Mouse (Mus musculus): Measurements from ENCODE around the gene Clcn1. TPM values are rescaled to one million over a fixed set of nuclear protein-coding genes. Genes with fewer than 3 reads are reported as not detected.

The Clcn1 gene
- polyA plus RNA-seq, 1 experiment from 2014 or later: 1.6 TPM

DNA sequence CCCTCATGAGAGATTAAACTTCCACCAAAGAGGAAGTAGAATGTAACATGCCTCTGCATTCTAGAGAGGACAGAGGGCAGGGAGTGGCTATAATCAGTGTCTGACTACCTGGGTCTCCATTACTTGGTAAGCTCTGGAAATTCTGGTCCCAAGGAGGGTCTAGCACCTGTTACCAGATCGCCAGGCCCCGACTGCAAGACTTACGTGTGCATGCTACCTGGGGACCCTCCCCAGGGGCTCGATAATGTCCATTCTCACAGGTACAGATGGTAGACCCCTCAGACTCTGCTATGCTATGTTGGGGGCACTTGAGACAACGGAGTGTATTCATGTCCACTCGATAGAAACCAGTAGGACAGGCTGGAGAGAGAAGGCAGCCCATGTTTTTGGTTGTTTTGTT is 78.7 kb downstream of the Clcn1 start:
- no peak for DNase-seq (ENCODE audit: low spot score, missing footprints)
- H3K36me3 ChIP-seq (ENCODE audit: control insufficient read depth, insufficient read depth, low read length): no peaks in the 10 kb centered on the region
- H3K27me3 ChIP-seq (ENCODE audit: control insufficient read depth, insufficient read depth, low read length): no peaks in the 10 kb centered on the region
- H3K4me2 ChIP-seq: no peak overlapping the region
- H3K4me3 ChIP-seq (ENCODE audit: low read depth, low read length): no peak overlapping the region
- H3K9me3 ChIP-seq (ENCODE audit: control insufficient read depth, low read length): no peaks in the 10 kb centered on the region
- peaks cover 6% of the 10 kb centered on the region; the same call in 1 of the 2 replicates for H3K4me1 ChIP-seq (ENCODE audit: control insufficient read depth, insufficient read depth, low read length)
- no peak overlapping the region for H3K9ac ChIP-seq (ENCODE audit: low read length)
- no peak for ATAC-seq (ENCODE audit: low FRiP score)
- WGBS: 91% methylated on average over 6 of the region's 6 CpGs
- H3K27ac ChIP-seq (ENCODE audit: low read depth, low read length): no peak overlapping the region

Other genes with a start within 250 kb of the Clcn1 start
- gene Sva, start 248.3 kb upstream of the Clcn1 start, polyA plus RNA-seq (2014; fragmentation: Nextera tagmentation; extraction: Ambion mirVana): not detected in 2 replicates
- not detected in 2 replicates for gene Tas2r139, start 145.7 kb upstream of the Clcn1 start, polyA plus RNA-seq (2014; fragmentation: Nextera tagmentation; extraction: Ambion mirVana)
- gene Tas2r144, start 71.4 kb upstream of the Clcn1 start, polyA plus RNA-seq (2014; fragmentation: Nextera tagmentation; extraction: Ambion mirVana): not detected in 2 replicates
- gene Gstk1, start 40.8 kb upstream of the Clcn1 start, polyA plus RNA-seq (2014; fragmentation: Nextera tagmentation; extraction: Ambion mirVana): 15.3 and 15.7 TPM in 2 replicates
- gene Tmem139, start 24.7 kb upstream of the Clcn1 start, polyA plus RNA-seq (2014; fragmentation: Nextera tagmentation; extraction: Ambion mirVana): 0.19 and 0.23 TPM in 2 replicates
- gene Casp2, start 21.7 kb upstream of the Clcn1 start, polyA plus RNA-seq (2014; fragmentation: Nextera tagmentation; extraction: Ambion mirVana): 70.2 and 78.8 TPM in 2 replicates
- 3.0 TPM in 2 replicates for gene Fam131b, start 38.0 kb downstream of the Clcn1 start, polyA plus RNA-seq (2014; fragmentation: Nextera tagmentation; extraction: Ambion mirVana)
- gene Zyx, start 62.9 kb downstream of the Clcn1 start, polyA plus RNA-seq (2014; fragmentation: Nextera tagmentation; extraction: Ambion mirVana): 53.2 and 60.2 TPM in 2 replicates
- gene Epha1, start 86.6 kb downstream of the Clcn1 start, polyA plus RNA-seq (2014; fragmentation: Nextera tagmentation; extraction: Ambion mirVana): 0.30 and 0.66 TPM in 2 replicates
- not detected in 2 replicates for gene Tas2r143, start 113.6 kb downstream of the Clcn1 start, polyA plus RNA-seq (2014; fragmentation: Nextera tagmentation; extraction: Ambion mirVana)
- not detected in 2 replicates for gene Tas2r135, start 118.7 kb downstream of the Clcn1 start, polyA plus RNA-seq (2014; fragmentation: Nextera tagmentation; extraction: Ambion mirVana)
- not detected in 2 replicates for gene Tas2r126, start 147.8 kb downstream of the Clcn1 start, polyA plus RNA-seq (2014; fragmentation: Nextera tagmentation; extraction: Ambion mirVana)
- not detected in 2 replicates for gene Olfr458, start 178.5 kb downstream of the Clcn1 start, polyA plus RNA-seq (2014; fragmentation: Nextera tagmentation; extraction: Ambion mirVana)
- not detected in 2 replicates for gene Olfr457, start 189.7 kb downstream of the Clcn1 start, polyA plus RNA-seq (2014; fragmentation: Nextera tagmentation; extraction: Ambion mirVana)
- gene Olfr456, start 200.5 kb downstream of the Clcn1 start, polyA plus RNA-seq (2014; fragmentation: Nextera tagmentation; extraction: Ambion mirVana): not detected in 2 replicates

Measured in midbrain, embryonic 11.5 days (tissue).